Mouse (Mus musculus): ENCODE measurements around the gene Hbs1l.

Gene Hbs1l

GRCm38 (mm10) chr10:21295759-21296621 lies at the start of gene Hbs1l:
Hbs1l (plus strand) TSS chr10:21295979.
- peak; percentile 89 for DNase-seq (ENCODE audit: low read depth)

DNA sequence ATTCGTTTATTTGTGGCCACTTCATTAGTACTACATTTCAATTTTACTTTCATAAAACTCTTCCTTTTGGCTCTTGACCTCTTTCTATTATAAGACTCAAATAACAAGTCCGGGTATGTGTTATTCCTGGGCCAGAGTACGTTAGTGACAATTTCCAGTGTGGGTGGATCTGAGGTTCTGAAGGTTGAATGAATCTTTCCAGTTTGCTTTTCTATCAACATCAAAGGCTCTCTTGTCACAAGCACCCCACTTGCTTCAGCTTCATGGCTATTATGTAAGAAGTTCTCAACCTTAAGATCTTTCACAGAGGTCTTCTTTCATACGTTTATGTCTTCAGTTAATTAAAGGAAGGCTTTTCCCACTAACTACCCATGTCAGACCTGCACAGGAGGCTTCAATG lies 47.2 kb upstream of the Hbs1l start:
- DNase-seq (ENCODE audit: low read depth), result no peak

DNA sequence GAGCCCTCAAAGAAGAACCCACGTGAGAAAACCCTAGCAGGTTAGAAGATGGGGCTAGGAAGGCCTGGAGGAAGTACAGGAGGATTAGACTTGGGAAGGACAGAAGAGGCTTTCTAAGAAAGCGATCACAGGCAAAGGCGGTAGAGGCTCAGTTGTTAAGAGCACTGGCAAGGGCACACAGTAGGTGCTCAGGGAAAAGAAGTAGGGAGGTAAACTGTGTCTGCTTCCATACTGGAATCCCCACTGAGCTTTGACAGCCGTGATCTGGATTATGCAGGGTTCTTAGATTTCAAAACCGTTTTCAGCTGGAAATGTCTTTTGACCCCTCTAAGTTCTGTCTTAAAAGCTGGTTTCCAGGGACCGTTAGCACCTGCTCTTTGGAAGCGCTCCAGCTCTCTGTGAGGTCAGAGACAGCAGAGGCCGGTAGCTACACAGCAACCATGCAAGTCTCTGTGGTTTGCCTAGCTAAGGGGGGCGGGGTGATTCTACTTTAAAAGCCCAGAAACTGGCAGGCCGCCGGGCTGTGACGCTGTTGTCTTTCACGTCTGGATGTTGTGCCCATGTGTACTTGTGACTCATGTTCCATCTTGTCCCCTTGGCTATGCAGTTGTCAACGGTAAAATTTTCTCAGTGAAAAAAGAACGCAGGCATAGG lies 43.8 kb upstream of the Hbs1l start:
- peak; percentile 52 for DNase-seq (ENCODE audit: low read depth)

GRCm38 (mm10) chr10:21252800-21253199 lies 43.0 kb upstream of the Hbs1l start:
- no peak for DNase-seq (ENCODE audit: low read depth)

- no peak for DNase-seq (ENCODE audit: low read depth)
Measured at GRCm38 (mm10) chr10:21254266-21255140, 41.3 kb upstream of the Hbs1l start.

DNA sequence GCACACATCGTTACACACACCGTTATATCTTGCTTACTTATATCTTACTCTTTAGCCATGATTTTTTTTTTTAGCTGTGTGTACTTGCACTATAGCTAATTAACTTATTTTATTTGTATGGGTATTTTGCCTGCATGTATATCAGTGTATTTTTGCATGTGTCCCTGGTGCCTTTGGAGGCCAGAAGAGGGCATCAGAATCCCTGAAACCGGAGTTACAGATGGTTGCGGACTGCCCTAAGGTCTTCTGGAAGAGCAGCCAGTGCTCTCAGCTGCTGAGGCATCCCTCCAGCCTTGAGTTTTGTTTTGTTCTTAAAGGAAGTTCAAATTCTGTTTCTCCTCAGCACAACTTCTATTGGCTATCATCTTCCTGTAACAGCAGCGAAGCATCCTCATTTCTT lies 38.5 kb upstream of the Hbs1l start:
- no peak for DNase-seq (ENCODE audit: low read depth)

DNA sequence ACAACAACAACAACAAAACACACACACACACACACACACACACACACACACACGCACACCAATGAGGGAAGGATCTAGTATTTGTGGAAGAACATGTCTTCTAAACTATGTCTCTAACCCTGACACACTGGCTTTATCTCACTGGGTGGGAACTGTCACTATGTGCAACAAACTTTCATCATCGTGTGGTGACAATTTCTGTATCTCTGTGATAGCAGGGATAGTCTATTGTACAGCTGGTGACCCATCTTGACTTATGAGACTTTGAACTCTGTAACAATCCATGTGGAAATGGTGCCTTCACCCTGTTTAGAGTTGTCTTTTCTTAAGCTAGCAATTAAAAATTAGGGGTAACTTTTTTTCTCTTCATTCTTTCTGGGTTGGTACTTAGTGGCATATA lies 36.1 kb upstream of the Hbs1l start:
- DNase-seq (ENCODE audit: low read depth), result no peak

DNA sequence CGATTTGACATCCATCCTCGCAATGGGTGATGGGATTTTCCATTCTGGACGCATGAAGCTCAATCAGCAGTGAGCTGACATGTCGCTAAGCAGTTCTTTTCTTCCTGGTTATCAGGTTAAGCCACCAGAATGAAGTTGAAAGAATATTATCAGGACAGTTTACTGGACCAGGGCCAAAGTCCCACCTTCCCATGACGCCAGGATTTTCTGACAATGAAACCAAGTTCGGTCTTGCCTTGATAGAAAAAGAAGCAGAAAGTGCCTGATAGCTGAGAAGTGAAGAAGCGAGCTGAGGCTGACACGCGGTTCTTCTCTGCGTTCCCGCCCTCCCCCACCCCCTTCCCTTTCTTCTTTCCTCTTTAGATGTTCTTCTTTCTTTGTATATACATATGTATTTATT lies 30.6 kb upstream of the Hbs1l start:
- DNase-seq (ENCODE audit: low read depth), result no peak

DNA sequence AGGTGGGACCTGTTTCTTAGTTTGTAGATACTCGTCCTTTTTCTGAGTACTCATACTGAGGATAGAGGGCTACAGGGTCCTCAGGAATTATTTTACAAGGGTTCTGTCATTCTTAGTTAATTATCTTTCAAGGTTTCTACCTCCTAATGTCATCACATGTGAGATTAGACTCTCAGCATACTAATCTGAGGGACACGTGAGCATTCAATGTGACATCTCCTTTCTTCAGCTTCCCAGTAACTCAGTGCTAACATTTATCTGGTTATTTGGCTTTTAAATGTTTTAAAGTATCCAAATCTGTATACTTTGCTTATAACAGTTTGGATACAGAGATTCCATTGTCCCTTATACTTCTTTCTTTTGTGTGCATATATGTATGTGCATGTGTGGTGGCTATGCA lies 28.3 kb upstream of the Hbs1l start:
- DNase-seq (ENCODE audit: low read depth), result no peak

DNA sequence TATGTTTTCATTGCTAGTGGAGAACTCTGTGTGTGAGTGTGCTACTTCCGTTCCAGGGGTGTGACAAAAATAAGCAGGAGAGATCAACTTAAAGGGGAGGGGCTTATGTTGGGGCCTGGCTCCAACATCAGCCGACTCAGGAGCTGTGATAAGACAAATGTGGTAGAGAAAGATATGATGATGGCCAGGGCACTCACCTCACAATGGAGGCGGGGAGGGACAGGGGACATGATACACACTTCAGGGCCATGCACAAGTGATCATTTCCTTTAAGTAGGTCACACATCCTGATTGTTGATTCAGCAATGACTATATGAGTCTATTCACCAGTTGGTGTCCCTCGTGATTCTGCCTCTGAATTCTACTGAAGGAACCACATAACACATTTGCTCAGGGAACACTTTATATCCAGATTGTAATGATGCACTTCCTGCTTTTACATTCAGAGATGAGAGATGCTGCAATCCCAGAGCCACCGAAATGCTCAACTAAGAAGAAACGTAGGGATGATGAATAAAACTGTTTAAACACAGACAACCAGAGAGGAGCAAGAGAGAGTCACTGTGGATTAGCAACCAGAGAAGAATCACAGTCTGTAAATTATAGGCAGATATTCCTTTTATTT lies 26.9 kb upstream of the Hbs1l start:
- no peak for DNase-seq (ENCODE audit: low read depth)

DNA sequence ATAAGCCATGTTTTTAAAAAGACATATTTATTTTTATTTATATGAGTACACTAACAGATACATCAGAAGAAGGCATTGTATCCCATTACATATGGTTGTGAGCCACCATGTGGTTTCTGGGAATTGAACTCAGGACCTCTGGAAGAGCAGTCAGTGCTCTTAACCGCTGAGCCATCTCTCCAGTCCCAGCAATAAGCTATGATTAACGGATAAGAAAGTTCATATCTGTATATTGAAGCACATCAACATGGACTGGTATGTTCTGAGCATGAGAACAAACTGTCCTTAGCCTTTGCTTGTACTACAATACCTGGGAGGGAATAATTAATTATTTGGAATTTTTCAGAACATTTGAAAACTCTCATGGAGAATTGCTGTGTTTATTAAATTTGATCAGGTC lies 25.9 kb upstream of the Hbs1l start:
- DNase-seq (ENCODE audit: low read depth), result no peak

- no peak for DNase-seq (ENCODE audit: low read depth)
Measured at GRCm38 (mm10) chr10:21270905-21271304, 24.9 kb upstream of the Hbs1l start.

DNA sequence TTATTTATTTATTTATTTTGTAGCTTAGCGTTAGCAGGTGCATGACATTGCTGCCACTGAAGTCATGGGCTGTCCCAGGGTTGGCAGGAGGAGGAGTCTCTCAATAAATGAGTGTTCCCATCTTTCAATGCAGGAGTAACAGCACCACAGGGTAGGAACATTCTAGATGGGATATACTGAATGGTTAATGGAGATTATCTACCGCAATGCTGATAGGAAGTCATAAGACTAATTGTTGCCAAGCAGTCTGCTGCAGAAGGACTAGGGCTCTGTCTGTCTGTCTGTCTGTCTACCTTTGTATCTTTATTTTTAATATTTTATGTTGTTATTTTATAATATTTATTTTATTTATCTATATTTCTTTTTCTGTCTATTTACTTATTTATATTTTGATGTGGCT lies 24.5 kb upstream of the Hbs1l start:
- DNase-seq (ENCODE audit: low read depth), result no peak

DNA sequence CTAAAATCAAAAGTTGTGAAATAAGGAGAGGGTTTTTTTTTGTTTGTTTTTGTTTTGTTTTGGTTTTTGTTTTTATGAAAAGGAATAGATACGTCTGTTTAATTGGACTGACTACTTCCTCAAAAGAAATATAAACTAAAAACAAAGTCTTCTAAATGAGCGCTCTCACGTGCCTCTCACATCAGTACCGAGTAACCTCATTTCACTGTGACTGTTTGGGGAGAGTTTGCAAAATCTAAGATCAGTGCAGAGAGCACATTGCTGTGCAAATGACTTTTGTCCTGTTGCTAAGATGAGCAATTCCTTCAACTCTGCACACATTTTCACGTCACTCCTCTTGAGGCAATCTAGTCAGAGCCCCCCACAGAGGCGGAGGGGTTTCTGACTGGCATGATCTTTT lies 24.0 kb upstream of the Hbs1l start:
- DNase-seq (ENCODE audit: low read depth), result no peak

GRCm38 (mm10) chr10:21287243-21288127 lies 8.3 kb upstream of the Hbs1l start:
- no peak for DNase-seq (ENCODE audit: low read depth)

DNA sequence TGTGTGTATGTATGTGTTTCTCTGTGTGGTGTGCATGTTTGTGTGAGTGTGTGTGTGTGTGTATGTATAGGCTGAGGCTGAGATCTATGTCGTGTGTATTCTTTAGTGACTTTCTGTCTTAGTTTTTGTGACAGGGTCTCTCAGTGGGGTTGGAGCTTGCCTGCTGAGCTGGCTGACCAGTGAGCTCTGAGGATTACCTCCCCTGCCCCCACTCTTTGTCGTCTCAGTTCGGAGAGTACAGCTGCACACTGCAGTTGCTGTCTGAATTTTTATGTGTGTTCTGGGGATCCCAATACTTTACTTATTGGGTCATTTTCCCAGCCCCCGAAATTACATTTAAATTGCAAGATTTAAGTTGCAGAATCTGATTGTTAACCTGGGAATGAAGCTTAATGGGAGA lies 4.6 kb upstream of the Hbs1l start:
- no peak for DNase-seq (ENCODE audit: low read depth)

DNA sequence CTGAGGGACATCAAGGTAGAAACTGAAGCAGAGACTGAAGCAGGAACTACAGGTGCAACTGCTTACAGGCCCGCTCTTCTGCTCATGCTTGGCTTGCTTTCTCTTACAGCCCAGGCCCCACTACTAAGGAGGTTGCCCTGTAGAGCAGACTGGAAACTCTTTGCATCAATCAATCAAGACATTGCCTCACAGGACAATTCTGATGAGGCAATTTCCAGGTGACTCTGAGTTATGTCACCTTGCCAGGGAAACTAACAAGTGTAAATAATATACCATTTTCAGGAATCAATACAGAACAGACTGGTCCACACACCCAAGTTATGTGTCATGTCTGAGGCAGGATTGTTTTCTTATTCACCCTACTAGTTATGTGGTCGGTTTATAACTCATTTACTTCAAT lies 1.6 kb upstream of the Hbs1l start:
- DNase-seq (ENCODE audit: low read depth), result no peak

DNA sequence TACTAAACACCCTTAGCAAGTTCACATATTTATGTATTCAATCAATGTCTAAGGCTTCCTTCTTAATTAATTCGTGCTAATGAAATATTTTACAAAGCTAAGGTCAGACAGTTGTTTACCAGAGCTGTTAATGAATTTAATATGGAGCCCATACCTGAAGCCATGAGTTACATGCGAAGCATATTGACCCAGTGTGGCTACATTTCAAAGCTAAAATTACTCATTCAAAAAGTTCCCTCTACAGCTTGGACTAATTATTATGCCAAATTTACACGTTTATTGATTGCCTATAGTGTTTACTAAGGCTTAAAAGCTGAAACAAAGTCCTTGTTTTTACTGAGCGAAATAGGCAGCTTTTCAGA lies 401 bp upstream of the Hbs1l start:
- DNase-seq (ENCODE audit: low read depth), result no peak

GRCm38 (mm10) chr10:21298972-21299371 lies 3.2 kb downstream of the Hbs1l start:
- DNase-seq (ENCODE audit: low read depth), result no peak

DNA sequence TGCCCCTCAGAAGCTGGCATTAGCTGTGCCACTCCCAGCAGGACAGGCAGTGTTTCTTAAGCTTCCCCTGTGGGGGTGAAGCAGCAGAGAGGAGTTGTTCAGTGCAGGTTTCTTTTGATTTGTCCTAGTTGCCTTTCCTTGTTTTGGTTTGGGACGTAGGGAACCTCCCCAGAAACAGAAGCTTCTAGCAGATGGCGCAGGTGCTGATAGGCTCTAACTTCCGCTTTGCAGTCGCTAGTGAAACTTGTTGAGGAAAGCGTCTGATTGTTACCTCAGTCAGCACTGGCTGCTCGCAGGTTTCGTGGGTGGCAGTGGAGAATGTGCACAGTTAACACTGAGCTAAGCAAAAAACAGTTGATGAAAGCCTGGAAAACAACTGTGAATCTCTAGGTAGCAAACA lies 6.0 kb downstream of the Hbs1l start:
- no peak for DNase-seq (ENCODE audit: low read depth)
